Mouse (Mus musculus): Measurements from ENCODE around the gene Olfr1223.
"Not testable (repeated sequence)": the region's sequence is repeated elsewhere in the genome, so short reads cannot be mapped to it uniquely, and the experiment has no call there.

Gene Olfr1223

GRCm38 (mm10) chr2:89151460-89151859 lies at the start of gene Olfr1223:
Olfr1223 (minus strand) TSS chr2:89151560.
- no peak for DNase-seq

- no peak for DNase-seq
These were observed 48.6 kb upstream of the Olfr1223 start, which contains the start of gene Olfr1226 for GRCm38 (mm10) chr2:89199948-89200347. Olfr1226 (minus strand) TSS chr2:89200048.

GRCm38 (mm10) chr2:89196325-89196982 lies 45.1 kb upstream of the Olfr1223 start:
- DNase-seq = no peak

- DNase-seq = no peak
These were observed 23.2 kb upstream of the Olfr1223 start, which contains the start of gene Olfr1225 for GRCm38 (mm10) chr2:89174569-89174968. Olfr1225 (minus strand) TSS chr2:89174669.

- not testable (repeated sequence) for DNase-seq
These were observed 13.4 kb upstream of the Olfr1223 start for GRCm38 (mm10) chr2:89164711-89165110.

- not testable (repeated sequence) for DNase-seq
These were observed 12.6 kb upstream of the Olfr1223 start, which contains the start of gene Olfr1224-ps1 for GRCm38 (mm10) chr2:89163991-89164390. Olfr1224-ps1 (minus strand) TSS chr2:89164091.

- DNase-seq = no peak
These were observed 18.4 kb downstream of the Olfr1223 start, which contains the start of gene Olfr1222 for GRCm38 (mm10) chr2:89132954-89133353. Olfr1222 (minus strand) TSS chr2:89133054.

GRCm38 (mm10) chr2:89117183-89117582 lies 34.2 kb downstream of the Olfr1223 start, which contains the start of gene Olfr1221:
Olfr1221 (minus strand) TSS chr2:89117283.
- no peak for DNase-seq

- DNase-seq = no peak
These were observed 44.6 kb downstream of the Olfr1223 start, which contains the start of gene Olfr1220 for GRCm38 (mm10) chr2:89106735-89107134. Olfr1220 (minus strand) TSS chr2:89106835.

GRCm38 (mm10) chr2:89105651-89106050 lies 45.7 kb downstream of the Olfr1223 start:
- no peak for DNase-seq

- DNase-seq = no peak
These were observed 57.5 kb downstream of the Olfr1223 start for GRCm38 (mm10) chr2:89093848-89094247.

Measured in thymus, postnatal 14 days (tissue).